Mouse (Mus musculus) bone marrow macrophage, adult 2 months (primary cell): ENCODE results near the gene Chit1. TPM values are rescaled to one million over a fixed set of nuclear protein-coding genes. Genes with fewer than 3 reads are reported as not detected.

Source experiments
- H3K27ac ChIP-seq: 2 replicates; pipeline ENCODE4 v1.5.1; 2012; ENCODE audit warnings: low read depth, low read length; ENCODE audit not compliant: insufficient read depth
- H3K4me1 ChIP-seq: 2 replicates; pipeline ENCODE4 v1.6.1; 2012; ENCODE audit warnings: low read length; ENCODE audit not compliant: control insufficient read depth, insufficient read depth
- H3K4me3 ChIP-seq: 2 replicates; pipeline ENCODE4 v1.5.1; 2012; ENCODE audit warnings: mild to moderate bottlenecking, low read length, moderate library complexity; ENCODE audit not compliant: insufficient read depth
- CTCF ChIP-seq: IDR thresholded peaks from 2 replicates; pipeline ENCODE4 v1.5.1; 2012; ENCODE audit warnings: low read depth, mild to moderate bottlenecking, low read length, moderate library complexity
- POLR2A ChIP-seq: IDR thresholded peaks from 2 replicates; pipeline ENCODE4 v1.6.1; 2012; ENCODE audit warnings: mild to moderate bottlenecking, low read depth, low read length, borderline replicate concordance
- polyA plus RNA-seq: library from polyadenylated mRNA; stranded (reverse); fragments of >200 nt; gene quantifications from 2 replicates; pipeline ENCODE4 v1.2.4, GENCODE M21; 2012; ENCODE audit not compliant: missing spikeins, insufficient read depth, insufficient read length

Gene Chit1
- polyA plus RNA-seq, 1 experiment: not detected

GRCm38 (mm10) chr1:134154655-134155054 is 43.6 kb downstream of the Chit1 start:
- H3K27ac ChIP-seq: no peak overlapping the region
- TF ChIP-seq POLR2A: no peak
- TF ChIP-seq CTCF: no peak
- H3K4me1 ChIP-seq: no peaks in the 10 kb centered on the region

GRCm38 (mm10) chr1:134160404-134160803 is 49.4 kb downstream of the Chit1 start:
- Histone ChIP-seq H3K4me3 (no peak overlapping the region), H3K4me1 (peaks cover 3% of the 10 kb centered on the region; the same call in 1 of the 2 replicates), H3K27ac (no peak overlapping the region)
- TF ChIP-seq CTCF (no peak), POLR2A (no peak)

More at GRCm38 (mm10) chr1:134154655-134155054, 43.6 kb downstream of the Chit1 start:
- H3K4me3 ChIP-seq: no peak overlapping the region

- no peak for TF ChIP-seq POLR2A
- TF ChIP-seq CTCF: no peak
- Histone ChIP-seq H3K4me3 (no peak overlapping the region), H3K27ac (no peak overlapping the region), H3K4me1 (peaks cover 3% of the 10 kb centered on the region; the same call in 1 of the 2 replicates)
Measured at GRCm38 (mm10) chr1:134161399-134161798, 50.4 kb downstream of the Chit1 start.

- peaks cover 3% of the 10 kb centered on the region; the same call in 1 of the 2 replicates for H3K4me1 ChIP-seq
- H3K4me3 ChIP-seq: no peak overlapping the region
- no peak overlapping the region for H3K27ac ChIP-seq
- TF ChIP-seq POLR2A (no peak), CTCF (no peak)
Measured at GRCm38 (mm10) chr1:134162510-134163225, 51.6 kb downstream of the Chit1 start.

- H3K4me3 ChIP-seq: no peak overlapping the region
- no peak for TF ChIP-seq CTCF
- H3K27ac ChIP-seq: no peak overlapping the region
- H3K4me1 ChIP-seq: peaks cover 3% of the 10 kb centered on the region; the same call in 1 of the 2 replicates
Measured at GRCm38 (mm10) chr1:134163476-134163875, 52.4 kb downstream of the Chit1 start.

- Histone ChIP-seq H3K27ac (no peak overlapping the region), H3K4me1 (peaks cover 3% of the 10 kb centered on the region; the same call in 1 of the 2 replicates)
- no peak for TF ChIP-seq POLR2A
- no peak for TF ChIP-seq CTCF
Measured at GRCm38 (mm10) chr1:134164454-134164853, 53.4 kb downstream of the Chit1 start.

GRCm38 (mm10) chr1:134166547-134166946 is 55.5 kb downstream of the Chit1 start:
- TF ChIP-seq POLR2A (no peak), CTCF (no peak)
- Histone ChIP-seq H3K27ac (no peak overlapping the region), H3K4me3 (no peak overlapping the region), H3K4me1 (peaks cover 3% of the 10 kb centered on the region; the same call in 1 of the 2 replicates)

More at GRCm38 (mm10) chr1:134164454-134164853, 53.4 kb downstream of the Chit1 start:
- H3K4me3 ChIP-seq: no peak overlapping the region

GRCm38 (mm10) chr1:134167416-134168305 is 56.6 kb downstream of the Chit1 start:
- no peak overlapping the region for H3K4me3 ChIP-seq
- peaks cover 3% of the 10 kb centered on the region; the same call in 1 of the 2 replicates for H3K4me1 ChIP-seq
- TF ChIP-seq POLR2A: no peak
- no peak for TF ChIP-seq CTCF
- H3K27ac ChIP-seq: no peak overlapping the region

- Histone ChIP-seq H3K4me1 (peaks cover 3% of the 10 kb centered on the region; the same call in 1 of the 2 replicates), H3K27ac (no peak overlapping the region), H3K4me3 (no peak overlapping the region)
- no peak for TF ChIP-seq POLR2A
- TF ChIP-seq CTCF: no peak
Measured at GRCm38 (mm10) chr1:134168567-134168966, 57.5 kb downstream of the Chit1 start.
